Mouse (Mus musculus) midbrain, embryonic 12.5 days (tissue): ENCODE measurements at regions not wholly inside any gene's neighbourhood (a gene's known extent, or its start where the extent isn't known, plus 50 kb on each side); places are given as distances from the start of the nearest gene placed in this dataset.

Source experiments
- ATAC-seq: fragments of 200-750 bp; cut with Nextera tagmentation; 2 replicates; pipeline ENCODE4 v1.8.0; 2017; ENCODE audit warnings: low read depth, moderate TSS enrichment, moderate library complexity; ENCODE audit not compliant: low FRiP score
- H3K27ac ChIP-seq: fragments of 300-500 bp; sonication (generic); replicated peaks from 2 replicates; pipeline ENCODE4 v1.5.1; 2016; ENCODE audit warnings: mild to moderate bottlenecking
- H3K27me3 ChIP-seq: fragments of 300-500 bp; sonication (generic); 2 replicates; pipeline ENCODE4 v1.6.1; 2016; ENCODE audit warnings: mild to moderate bottlenecking
- H3K36me3 ChIP-seq: fragments of 300-500 bp; sonication (generic); 2 replicates; pipeline ENCODE4 v1.6.1; 2016
- H3K4me1 ChIP-seq: fragments of 300-500 bp; sonication (generic); 2 replicates; pipeline ENCODE4 v1.6.1; 2016
- H3K4me2 ChIP-seq: fragments of 300-500 bp; sonication (generic); replicated peaks from 2 replicates; pipeline ENCODE4 v1.6.1; 2016; ENCODE audit warnings: mild to moderate bottlenecking, moderate library complexity
- H3K4me3 ChIP-seq: fragments of 300-500 bp; sonication (generic); 2 replicates; pipeline ENCODE4 v1.5.1; 2016; ENCODE audit warnings: mild to moderate bottlenecking
- H3K9ac ChIP-seq: fragments of 300-500 bp; sonication (generic); replicated peaks from 2 replicates; pipeline ENCODE4 v1.6.1; 2016; ENCODE audit warnings: mild to moderate bottlenecking, moderate library complexity
- H3K9me3 ChIP-seq: fragments of 300-500 bp; sonication (generic); 2 replicates; pipeline ENCODE4 v1.6.1; 2016; ENCODE audit warnings: mild to moderate bottlenecking
- WGBS: fragments of 180-500 bp; shearing (Covaris S2); methylation state at CpG from one replicate; pipeline ENCODE4 v1.1.7; 2016; 5-methylcytosine and 5-hydroxymethylcytosine counted together

- 76% methylated on average over 7 of the region's 7 CpGs for WGBS
- Histone ChIP-seq H3K4me1 (no peaks in the 10 kb centered on the region), H3K36me3 (no peaks in the 10 kb centered on the region), H3K9me3 (no peaks in the 10 kb centered on the region), H3K4me3 (no peak overlapping the region), H3K27ac (no peak overlapping the region), H3K9ac (no peak overlapping the region), H3K4me2 (no peak overlapping the region), H3K27me3 (no peaks in the 10 kb centered on the region)
- no peak for ATAC-seq
Observed at GRCm38 (mm10) chr2:93135324-93135723, 52.0 kb upstream of the Trp53i11 start.

DNA sequence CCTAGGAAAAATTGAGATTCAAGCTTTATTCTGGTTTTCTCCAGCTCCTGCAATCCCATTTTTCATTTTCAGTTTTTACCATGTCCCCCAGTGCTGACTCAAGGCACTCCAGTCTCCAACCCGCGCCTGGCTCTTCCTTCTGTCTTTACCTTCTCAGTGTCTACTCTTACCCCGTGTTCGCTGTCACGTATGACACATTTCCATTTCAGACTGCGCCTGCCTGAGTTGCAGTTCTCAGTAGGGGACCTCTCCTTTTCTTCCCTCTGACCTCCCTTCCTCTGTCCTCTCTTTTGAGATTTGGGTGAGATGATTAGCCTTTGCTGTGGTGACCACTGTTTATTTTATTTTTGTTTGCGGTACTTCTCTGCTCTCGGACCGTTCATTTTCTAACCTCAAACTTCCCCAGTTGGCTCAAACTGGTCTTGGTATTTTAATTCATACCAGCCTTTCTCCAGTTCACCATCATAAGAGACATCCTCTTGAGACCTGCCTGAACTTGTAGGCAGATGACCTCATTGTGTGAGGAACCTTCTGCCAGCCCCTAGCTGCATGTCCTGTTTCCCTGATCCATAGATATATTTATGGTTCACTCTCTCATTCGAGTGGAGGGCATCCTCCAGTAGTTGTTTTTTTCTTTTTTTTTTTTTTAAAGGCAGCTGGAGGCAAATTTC is 53.9 kb upstream of the Trp53i11 start:
- no peak for ATAC-seq
- Histone ChIP-seq H3K27me3 (no peaks in the 10 kb centered on the region), H3K27ac (no peak overlapping the region), H3K9me3 (no peaks in the 10 kb centered on the region), H3K9ac (no peak overlapping the region), H3K36me3 (no peaks in the 10 kb centered on the region), H3K4me2 (no peak overlapping the region), H3K4me1 (no peaks in the 10 kb centered on the region), H3K4me3 (no peak overlapping the region)
- 77% methylated on average over 10 of the region's 10 CpGs for WGBS

GRCm38 (mm10) chr2:93131825-93132623 is 55.3 kb upstream of the Trp53i11 start:
- no peaks in the 10 kb centered on the region for H3K36me3 ChIP-seq
- no peaks in the 10 kb centered on the region for H3K4me1 ChIP-seq
- H3K4me2 ChIP-seq: no peak overlapping the region
- H3K4me3 ChIP-seq: no peak overlapping the region
- 74% methylated on average over 9 of the region's 9 CpGs for WGBS
- H3K27me3 ChIP-seq: no peaks in the 10 kb centered on the region
- no peaks in the 10 kb centered on the region for H3K9me3 ChIP-seq
- ATAC-seq: no peak
- H3K27ac ChIP-seq: no peak overlapping the region
- H3K9ac ChIP-seq: no peak overlapping the region

GRCm38 (mm10) chr2:93131236-93131635 is 56.1 kb upstream of the Trp53i11 start:
- Histone ChIP-seq H3K27me3 (no peaks in the 10 kb centered on the region), H3K9me3 (no peaks in the 10 kb centered on the region), H3K36me3 (no peaks in the 10 kb centered on the region), H3K4me2 (no peak overlapping the region), H3K4me3 (no peak overlapping the region), H3K27ac (no peak overlapping the region), H3K4me1 (peaks cover 8% of the 10 kb centered on the region), H3K9ac (no peak overlapping the region)
- WGBS: 87% methylated on average over 9 of the region's 9 CpGs
- ATAC-seq: no peak

GRCm38 (mm10) chr2:93129176-93129575 is 58.2 kb upstream of the Trp53i11 start:
- H3K27ac ChIP-seq: no peak overlapping the region
- H3K4me2 ChIP-seq: no peak overlapping the region
- no peak for ATAC-seq

GRCm38 (mm10) chr2:93126595-93127165 is 60.7 kb upstream of the Trp53i11 start:
- WGBS: 71% methylated on average over 7 of the region's 7 CpGs
- H3K4me1 ChIP-seq: peaks cover 20% of the 10 kb centered on the region

More at GRCm38 (mm10) chr2:93129176-93129575, 58.2 kb upstream of the Trp53i11 start:
- H3K36me3 ChIP-seq: no peaks in the 10 kb centered on the region
- H3K4me3 ChIP-seq: no peak overlapping the region
- H3K4me1 ChIP-seq: peaks cover 13% of the 10 kb centered on the region
- no peaks in the 10 kb centered on the region for H3K27me3 ChIP-seq
- no peaks in the 10 kb centered on the region for H3K9me3 ChIP-seq
- WGBS: 70% methylated on average over 4 of the region's 4 CpGs
- H3K9ac ChIP-seq: no peak overlapping the region

DNA sequence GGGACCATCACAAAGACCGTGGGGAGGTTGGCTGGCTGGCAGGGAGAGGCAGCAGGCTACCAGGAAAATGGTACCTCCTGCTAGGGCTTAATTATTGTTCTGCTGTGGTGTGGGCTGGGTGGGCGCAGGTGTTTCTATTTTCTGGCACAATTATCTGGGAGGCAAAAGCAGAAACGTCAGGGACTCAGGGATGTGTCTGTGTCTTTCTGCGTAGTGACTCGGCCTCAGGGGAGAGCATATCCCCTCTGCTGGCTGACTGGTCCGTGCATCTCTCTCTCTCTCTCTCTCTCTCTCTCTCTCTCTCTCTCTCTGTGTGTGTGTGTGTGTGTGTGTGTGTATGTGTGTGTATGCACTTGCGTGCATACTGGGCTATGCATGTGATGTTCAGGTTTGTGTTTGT is 61.2 kb upstream of the Trp53i11 start:
- 51% methylated on average over 7 of the region's 7 CpGs for WGBS
- Histone ChIP-seq H3K9me3 (no peaks in the 10 kb centered on the region), H3K9ac (no peak overlapping the region), H3K27me3 (no peaks in the 10 kb centered on the region), H3K4me3 (no peak overlapping the region), H3K4me1 (peaks cover 20% of the 10 kb centered on the region), H3K36me3 (no peaks in the 10 kb centered on the region), H3K4me2 (no peak overlapping the region), H3K27ac (peak overlapping the region; percentile 58)
- peak; percentile 32; the same call in 1 of the 2 replicates for ATAC-seq

More at GRCm38 (mm10) chr2:93126595-93127165, 60.7 kb upstream of the Trp53i11 start:
- Histone ChIP-seq H3K36me3 (no peaks in the 10 kb centered on the region), H3K4me3 (no peak overlapping the region), H3K27ac (peak overlapping the region; percentile 58), H3K4me2 (no peak overlapping the region), H3K27me3 (no peaks in the 10 kb centered on the region), H3K9me3 (no peaks in the 10 kb centered on the region), H3K9ac (no peak overlapping the region)
- 0 out of 2 replicates have a peak, but pooled peaks have one; percentile 17 for ATAC-seq

- WGBS: 89% methylated on average over 7 of the region's 7 CpGs
- Histone ChIP-seq H3K27ac (no peak overlapping the region), H3K4me3 (no peak overlapping the region), H3K4me1 (peaks cover 20% of the 10 kb centered on the region), H3K9ac (no peak overlapping the region), H3K36me3 (no peaks in the 10 kb centered on the region), H3K9me3 (no peaks in the 10 kb centered on the region), H3K27me3 (no peaks in the 10 kb centered on the region), H3K4me2 (no peak overlapping the region)
- ATAC-seq: no peak
Observed at GRCm38 (mm10) chr2:93124866-93125467, 62.4 kb upstream of the Trp53i11 start.

DNA sequence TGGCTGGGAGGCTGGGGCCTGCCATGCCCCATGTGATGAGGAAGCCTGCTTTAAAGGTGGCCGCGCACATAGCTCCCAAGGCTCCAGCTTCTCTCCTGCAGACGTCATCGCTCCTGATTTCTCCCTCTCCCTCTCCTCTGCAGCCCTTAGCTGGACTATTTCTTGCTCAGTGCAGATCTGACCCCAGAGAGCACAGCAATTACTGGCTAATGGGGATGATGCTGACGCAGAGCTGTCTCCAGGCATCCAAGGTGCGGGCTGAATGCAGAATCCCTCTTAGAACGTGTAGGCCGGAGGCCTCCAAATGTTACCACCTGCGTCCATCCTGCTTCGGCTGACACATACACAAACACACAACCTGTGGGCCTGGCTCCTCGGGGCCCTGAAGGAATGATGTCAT is 63.5 kb upstream of the Trp53i11 start:
- no peak overlapping the region; the same call in 1 of the 2 replicates for H3K27ac ChIP-seq
- WGBS: 75% methylated on average over 11 of the region's 11 CpGs
- no peak overlapping the region for H3K9ac ChIP-seq
- no peaks in the 10 kb centered on the region for H3K36me3 ChIP-seq
- no peak for ATAC-seq
- no peak overlapping the region for H3K4me3 ChIP-seq
- H3K4me1 ChIP-seq: peaks cover 24% of the 10 kb centered on the region
- H3K4me2 ChIP-seq: no peak overlapping the region
- no peaks in the 10 kb centered on the region for H3K27me3 ChIP-seq
- no peaks in the 10 kb centered on the region for H3K9me3 ChIP-seq

DNA sequence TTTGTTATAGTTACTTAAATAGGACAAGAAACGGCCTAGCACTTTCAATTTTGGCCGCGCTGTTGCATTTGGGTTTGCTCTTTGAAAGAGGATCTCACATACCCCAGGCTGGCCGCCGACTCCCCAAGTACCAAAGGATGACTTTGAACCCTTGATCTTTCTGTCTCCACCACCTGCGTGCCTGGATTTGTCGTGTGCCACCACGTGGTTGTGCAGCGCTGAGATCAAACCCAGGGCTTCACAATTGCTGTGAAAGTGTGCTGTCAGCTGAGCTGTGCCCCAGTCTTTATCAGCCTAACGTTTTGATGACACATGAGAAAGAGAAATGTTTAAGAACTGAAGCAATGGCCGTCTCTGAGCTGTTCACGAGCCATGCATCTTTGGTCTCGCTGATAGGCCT is 67.0 kb upstream of the Trp53i11 start:
- Histone ChIP-seq H3K4me3 (no peak overlapping the region), H3K9me3 (no peaks in the 10 kb centered on the region), H3K36me3 (no peaks in the 10 kb centered on the region), H3K4me1 (peaks cover 16% of the 10 kb centered on the region), H3K27ac (no peak overlapping the region), H3K27me3 (no peaks in the 10 kb centered on the region; the same call in 1 of the 2 replicates), H3K4me2 (no peak overlapping the region), H3K9ac (no peak overlapping the region)
- ATAC-seq: no peak
- WGBS: 85% methylated on average over 13 of the region's 13 CpGs

- H3K9me3 ChIP-seq: no peaks in the 10 kb centered on the region
- WGBS: 65% methylated on average over 8 of the region's 8 CpGs
- H3K4me1 ChIP-seq: peaks cover 14% of the 10 kb centered on the region
- no peaks in the 10 kb centered on the region; the same call in 1 of the 2 replicates for H3K27me3 ChIP-seq
- no peak overlapping the region for H3K4me3 ChIP-seq
- ATAC-seq: no peak
- H3K27ac ChIP-seq: no peak overlapping the region
- no peaks in the 10 kb centered on the region for H3K36me3 ChIP-seq
- H3K9ac ChIP-seq: no peak overlapping the region
- H3K4me2 ChIP-seq: no peak overlapping the region
Observed at GRCm38 (mm10) chr2:93119001-93119400, 68.3 kb upstream of the Trp53i11 start.

- no peak for ATAC-seq
- Histone ChIP-seq H3K4me1 (peaks cover 12% of the 10 kb centered on the region), H3K27me3 (peaks cover 4% of the 10 kb centered on the region; the same call in 1 of the 2 replicates), H3K9me3 (no peaks in the 10 kb centered on the region), H3K27ac (no peak overlapping the region), H3K36me3 (no peaks in the 10 kb centered on the region), H3K4me3 (no peak overlapping the region), H3K9ac (no peak overlapping the region), H3K4me2 (no peak overlapping the region)
- 68% methylated on average over 3 of the region's 3 CpGs for WGBS
Observed at GRCm38 (mm10) chr2:93115303-93115702, 69.3 kb upstream of the Prdm11 start.
